Mouse (Mus musculus): ENCODE data around the gene Mdp1.

The Mdp1 gene

GRCm38 (mm10) chr14:55642679-55643059 is 17.6 kb downstream of the Mdp1 start:
- DNase-seq = no peak

GRCm38 (mm10) chr14:55641291-55641690 is 19.0 kb downstream of the Mdp1 start:
- no peak for DNase-seq

- DNase-seq = no peak
These were observed 19.5 kb downstream of the Mdp1 start for GRCm38 (mm10) chr14:55640816-55641215.

- DNase-seq = no peak
These were observed 22.5 kb downstream of the Mdp1 start, which contains the start of gene Gm49378 for GRCm38 (mm10) chr14:55637795-55638194. Gm49378 (minus strand) TSS chr14:55637895.

- DNase-seq = peak; percentile 95
These were observed 24.7 kb downstream of the Mdp1 start, which contains the start of gene Ipo4 for GRCm38 (mm10) chr14:55635523-55636007. Ipo4 (minus strand) TSS chr14:55635957.

GRCm38 (mm10) chr14:55634874-55635522 is 25.3 kb downstream of the Mdp1 start:
- DNase-seq = no peak

- peak; percentile 39 for DNase-seq
These were observed 31.0 kb downstream of the Mdp1 start for GRCm38 (mm10) chr14:55629312-55629711.

- no peak for DNase-seq
These were observed 32.1 kb downstream of the Mdp1 start for GRCm38 (mm10) chr14:55628077-55628827.

GRCm38 (mm10) chr14:55618486-55619195 is 41.7 kb downstream of the Mdp1 start:
- peak; percentile 10 for DNase-seq

GRCm38 (mm10) chr14:55617822-55618221 is 42.5 kb downstream of the Mdp1 start, which contains the start of gene Rec8:
Rec8 (plus strand) TSS chr14:55618037.
- DNase-seq = peak; percentile 64

GRCm38 (mm10) chr14:55616844-55617243 is 43.5 kb downstream of the Mdp1 start:
- DNase-seq = no peak

- DNase-seq = no peak
These were observed 44.4 kb downstream of the Mdp1 start for GRCm38 (mm10) chr14:55615876-55616275.

- no peak for DNase-seq
These were observed 45.6 kb downstream of the Mdp1 start for GRCm38 (mm10) chr14:55614565-55615178.

GRCm38 (mm10) chr14:55613346-55613745 is 47.0 kb downstream of the Mdp1 start:
- no peak for DNase-seq

GRCm38 (mm10) chr14:55608339-55608738 is 52.0 kb downstream of the Mdp1 start:
- DNase-seq = no peak

Measured in retina, postnatal 1 day (tissue).